Mouse (Mus musculus) naive thymus-derived CD4-positive, alpha-beta T cell, adult 2 months (primary cell): ENCODE measurements around the gene Tmem91.

Experiments
- DNase-seq: peaks from one replicate; pipeline ENCODE4 v3.0.0-alpha.2; 2011; ENCODE audit warnings: low read depth

Gene Tmem91

DNA sequence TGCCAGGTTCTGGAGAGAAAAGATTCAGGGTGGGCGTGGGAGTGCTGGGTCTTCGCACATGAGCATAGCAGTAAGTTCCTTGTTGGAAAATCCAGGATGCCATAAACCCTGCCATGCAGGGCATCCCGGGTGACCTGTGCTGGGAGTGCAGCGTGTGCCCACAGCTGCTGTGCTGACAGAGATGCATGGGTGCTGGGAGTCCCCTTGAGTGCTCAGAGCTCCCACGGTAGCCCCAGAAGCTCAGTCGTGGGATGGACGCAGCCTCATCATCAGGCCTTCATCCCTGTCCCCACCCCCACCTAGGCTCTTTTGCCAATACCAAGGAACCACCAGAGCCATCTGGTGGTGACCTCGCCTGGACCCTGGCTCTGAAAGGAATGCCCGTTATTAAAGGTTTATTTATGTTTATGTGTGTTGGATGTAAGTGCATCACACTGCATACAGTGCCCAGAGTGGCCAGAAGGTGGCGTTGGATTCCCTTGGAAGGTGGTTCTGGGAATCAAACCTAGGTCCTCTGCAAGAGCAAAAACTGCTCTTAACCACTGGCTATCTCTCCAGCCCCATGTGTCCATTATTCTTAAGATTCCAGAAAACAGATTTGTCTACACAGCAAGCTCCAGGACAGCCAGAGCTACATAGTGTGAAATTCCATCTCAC lies 49.2 kb downstream of the Tmem91 start:
- peak; percentile 47 for DNase-seq

GRCm38 (mm10) chr7:25624851-25625250 lies 50.1 kb downstream of the Tmem91 start:
- DNase-seq = no peak

- DNase-seq = no peak
These were observed 51.1 kb downstream of the Tmem91 start for GRCm38 (mm10) chr7:25623857-25624370.

- DNase-seq = no peak
These were observed 54.2 kb downstream of the Tmem91 start for GRCm38 (mm10) chr7:25620751-25621150.

DNA sequence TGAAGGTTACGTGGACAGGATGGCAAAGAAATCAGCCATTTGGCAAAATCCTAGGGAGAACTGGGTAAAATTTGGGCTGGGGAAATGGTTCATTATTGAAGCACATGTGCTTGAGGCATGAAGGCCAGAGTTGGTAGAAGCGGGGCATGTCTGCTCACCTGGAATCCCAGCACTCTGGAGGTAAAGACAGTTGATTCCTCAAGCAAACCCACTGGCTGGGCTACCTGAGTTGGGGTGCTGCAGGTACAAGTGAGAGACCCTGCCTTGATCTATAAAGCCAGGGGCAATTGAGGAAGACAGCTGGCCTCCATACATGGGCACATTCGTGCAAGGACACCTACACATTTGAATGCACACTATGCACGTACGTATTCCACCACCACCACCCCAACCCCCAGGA lies 54.9 kb downstream of the Tmem91 start:
- no peak for DNase-seq

DNA sequence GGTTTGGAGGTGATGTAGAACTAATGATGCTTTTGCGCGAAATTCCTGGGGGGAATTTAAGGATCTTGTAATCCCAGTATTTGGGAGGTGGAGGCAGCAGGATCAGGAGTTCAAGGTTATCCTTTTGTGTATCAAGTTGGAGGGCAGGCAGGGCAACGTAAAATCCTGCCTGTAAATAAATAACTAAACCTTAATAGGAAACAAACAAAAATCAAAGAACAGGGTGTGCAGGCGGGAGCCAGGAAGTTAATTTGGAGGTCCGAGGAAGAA lies 55.3 kb downstream of the Tmem91 start:
- no peak for DNase-seq
